Mouse (Mus musculus) embryonic facial prominence, embryonic 12.5 days (tissue): ENCODE data around the gene Gpc6. TPM values are rescaled to one million over a fixed set of nuclear protein-coding genes. Genes with fewer than 3 reads are reported as not detected.

ENCODE experiments used
- ATAC-seq: fragments of 200-750 bp; cut with Nextera tagmentation; 2 replicates; pipeline ENCODE4 v1.8.0; 2017; ENCODE audit not compliant: insufficient number of reproducible peaks, insufficient read depth, low FRiP score, low TSS enrichment
- H3K27ac ChIP-seq: fragments of 300-500 bp; sonication (generic); 2 replicates; pipeline ENCODE4 v1.5.1; 2016; ENCODE audit warnings: mild to moderate bottlenecking
- H3K27me3 ChIP-seq: fragments of 300-500 bp; sonication (generic); 2 replicates; pipeline ENCODE4 v1.6.1; 2016; ENCODE audit warnings: mild to moderate bottlenecking, moderate library complexity
- H3K36me3 ChIP-seq: fragments of 300-500 bp; sonication (generic); 2 replicates; pipeline ENCODE4 v1.6.1; 2016; ENCODE audit warnings: mild to moderate bottlenecking
- H3K4me1 ChIP-seq: fragments of 300-500 bp; sonication (generic); 2 replicates; pipeline ENCODE4 v1.6.1; 2016
- H3K4me2 ChIP-seq: fragments of 300-500 bp; sonication (generic); replicated peaks from 2 replicates; pipeline ENCODE4 v1.6.1; 2016; ENCODE audit warnings: mild to moderate bottlenecking, moderate library complexity
- H3K4me3 ChIP-seq: fragments of 300-500 bp; sonication (generic); 2 replicates; pipeline ENCODE4 v1.5.1; 2016; ENCODE audit warnings: mild to moderate bottlenecking
- H3K9ac ChIP-seq: fragments of 300-500 bp; sonication (generic); 2 replicates; pipeline ENCODE4 v1.6.1; 2016; ENCODE audit warnings: mild to moderate bottlenecking, moderate library complexity
- H3K9me3 ChIP-seq: fragments of 300-500 bp; sonication (generic); 2 replicates; pipeline ENCODE4 v1.6.1; 2016; ENCODE audit warnings: mild to moderate bottlenecking, moderate library complexity
- WGBS: fragments of 180-500 bp; shearing (Covaris S2); methylation state at CpG from one replicate; pipeline ENCODE4 v1.1.7; 2016; 5-methylcytosine and 5-hydroxymethylcytosine counted together
- polyA plus RNA-seq: library from polyadenylated mRNA; unstranded; fragments of >200 nt; fragmentation: Nextera tagmentation; extraction: Ambion mirVana; gene quantifications from 2 replicates; pipeline ENCODE4 v1.2.1, GENCODE M21; 2016

Gpc6 gene
- polyA plus RNA-seq, 1 experiment from 2014 or later = 76.9 TPM

DNA sequence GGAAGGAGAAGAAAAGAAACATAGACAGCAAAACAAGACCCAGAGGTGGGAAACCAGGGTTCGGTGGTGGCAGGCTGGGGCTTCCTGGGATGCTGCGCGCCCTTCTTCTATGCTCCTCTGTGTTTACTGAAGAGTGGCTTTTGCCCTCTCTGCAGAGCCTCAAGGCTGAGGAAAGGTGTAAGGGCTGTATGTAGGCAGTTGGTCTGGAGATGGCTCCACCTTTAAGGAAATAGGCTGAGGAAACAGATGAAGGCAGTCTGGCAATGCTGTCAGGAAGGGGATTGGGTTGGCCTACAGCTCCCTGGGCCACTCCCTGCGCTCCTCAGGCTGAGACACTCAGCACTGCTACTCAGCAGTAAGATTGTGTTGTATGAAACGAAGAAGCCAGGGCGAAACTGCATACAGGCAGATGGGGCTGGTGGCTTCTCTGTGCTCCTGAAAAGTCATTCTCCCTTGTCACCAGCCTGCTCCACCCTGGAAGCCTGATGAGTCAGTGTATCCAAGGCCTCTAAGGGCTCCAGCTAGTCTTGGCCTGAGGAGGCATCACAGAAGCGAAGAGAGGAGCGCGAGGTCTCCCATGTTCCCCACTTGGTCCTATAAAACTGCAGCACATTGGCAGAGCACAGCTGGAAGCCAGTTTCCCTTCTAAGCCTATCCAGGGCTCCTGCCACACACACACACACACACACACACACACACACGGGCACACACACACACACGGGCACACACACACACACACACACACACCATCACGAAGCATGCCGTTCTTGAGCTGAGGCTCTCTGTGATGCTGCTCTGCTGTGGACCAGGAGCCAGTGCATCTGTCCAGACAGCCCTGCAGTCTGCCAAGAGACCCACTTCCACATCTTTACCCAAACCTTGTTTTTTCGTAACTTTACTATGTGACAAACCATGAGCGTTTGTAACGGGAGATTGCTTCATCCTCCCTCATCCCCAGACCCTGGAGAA, 1006.0 kb downstream of the Gpc6 start:
- H3K9me3 ChIP-seq = no peaks in the 10 kb centered on the region
- peaks cover 18% of the 10 kb centered on the region for H3K4me1 ChIP-seq
- peak; percentile 52; the same call in 1 of the 2 replicates for ATAC-seq
- 56% methylated on average over 16 of the region's 16 CpGs for WGBS
- peak overlapping the region; percentile 83 for H3K27ac ChIP-seq
- no peak overlapping the region for H3K9ac ChIP-seq
- no peaks in the 10 kb centered on the region for H3K27me3 ChIP-seq
- no peak overlapping the region for H3K4me3 ChIP-seq
- peak overlapping the region; percentile 30 for H3K4me2 ChIP-seq
- H3K36me3 ChIP-seq = no peaks in the 10 kb centered on the region

DNA sequence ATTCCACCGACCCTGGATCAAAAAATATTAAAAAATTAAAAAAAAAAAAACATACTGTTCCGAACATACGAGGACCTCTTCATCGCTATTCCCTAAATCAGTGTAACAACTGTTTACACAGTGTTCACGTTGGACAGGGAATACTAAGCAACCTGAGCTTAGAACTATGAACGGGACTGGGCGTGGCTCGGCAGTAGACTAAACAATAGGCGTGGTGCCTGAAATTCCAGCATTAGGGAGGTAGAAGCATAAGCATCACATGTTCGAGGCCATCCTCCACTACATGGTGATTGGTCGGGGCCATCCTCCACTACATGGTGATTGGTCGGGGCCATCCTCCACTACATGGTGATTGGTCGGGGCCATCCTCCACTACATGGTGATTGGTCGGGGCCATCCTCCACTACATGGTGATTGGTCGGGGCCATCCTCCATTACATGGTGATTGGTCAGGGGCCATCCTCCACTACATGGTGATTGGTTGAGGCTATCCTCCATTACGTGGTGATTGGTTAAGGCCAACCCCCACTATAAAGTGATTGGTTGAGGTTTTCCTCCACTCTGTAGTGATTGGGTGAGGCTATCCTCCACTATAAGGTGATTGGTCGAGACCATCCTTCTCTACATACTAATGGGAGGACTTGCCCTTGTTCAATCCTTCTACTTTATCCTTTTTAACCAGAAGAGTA, 1007.2 kb downstream of the Gpc6 start:
- no peaks in the 10 kb centered on the region for H3K9me3 ChIP-seq
- no peak overlapping the region for H3K9ac ChIP-seq
- H3K4me3 ChIP-seq = no peak overlapping the region
- peaks cover 25% of the 10 kb centered on the region for H3K4me1 ChIP-seq
- no peak overlapping the region for H3K27ac ChIP-seq
- no peaks in the 10 kb centered on the region for H3K27me3 ChIP-seq
- WGBS = 93% methylated on average over 17 of the region's 17 CpGs
- ATAC-seq = no peak
- no peaks in the 10 kb centered on the region for H3K36me3 ChIP-seq
- H3K4me2 ChIP-seq = no peak overlapping the region

DNA sequence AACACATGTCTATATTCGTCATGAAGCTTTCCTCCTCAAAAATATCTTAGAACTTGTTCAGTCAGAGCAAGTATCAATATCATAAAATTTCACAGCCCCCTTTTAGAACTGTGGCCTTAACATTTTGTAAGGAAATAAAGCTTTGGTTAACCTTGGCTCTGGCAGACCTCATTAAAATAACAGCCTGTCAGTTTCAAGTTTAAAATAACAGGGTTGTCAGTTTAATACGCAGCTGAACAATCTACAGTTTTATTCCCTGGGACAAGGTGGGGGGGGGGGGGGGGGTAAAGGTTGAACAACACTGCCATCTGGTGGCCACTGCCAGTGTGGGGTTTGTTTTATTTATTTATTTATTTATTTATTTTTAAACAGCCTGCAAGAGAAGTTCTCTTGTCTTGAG, 1013.4 kb downstream of the Gpc6 start:
- no peaks in the 10 kb centered on the region for H3K36me3 ChIP-seq

DNA sequence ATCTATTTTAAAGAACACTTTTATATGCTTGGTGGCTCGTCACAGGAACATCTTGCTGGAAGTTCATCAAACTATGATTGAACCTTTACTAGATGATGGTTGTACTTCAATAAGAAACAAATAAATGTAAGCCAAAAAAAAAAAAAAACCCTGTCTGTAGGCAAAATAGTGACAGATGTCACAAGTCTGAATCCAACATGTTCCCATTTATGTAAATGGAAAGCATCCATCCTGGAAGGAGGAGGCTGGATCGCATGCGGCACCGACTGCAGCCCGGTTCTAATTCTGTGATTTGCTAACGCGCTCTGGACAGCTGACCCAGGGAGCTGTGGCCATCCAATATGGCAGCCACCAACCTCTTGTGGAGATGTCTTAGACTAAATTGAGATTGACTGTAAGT, 1014.4 kb downstream of the Gpc6 start:
- ATAC-seq = no peak
- Histone ChIP-seq H3K9me3 (no peaks in the 10 kb centered on the region), H3K27ac (no peak overlapping the region), H3K27me3 (no peaks in the 10 kb centered on the region), H3K4me2 (no peak overlapping the region), H3K36me3 (no peaks in the 10 kb centered on the region), H3K4me3 (no peak overlapping the region), H3K4me1 (peaks cover 21% of the 10 kb centered on the region), H3K9ac (no peak overlapping the region)
- WGBS = 62% methylated on average over 7 of the region's 7 CpGs

More for the DNA sequence above, 1013.4 kb downstream of the Gpc6 start:
- WGBS = 13% methylated on average over 2 of the region's 2 CpGs
- Histone ChIP-seq H3K27ac (no peak overlapping the region), H3K9me3 (no peaks in the 10 kb centered on the region), H3K4me1 (peaks cover 21% of the 10 kb centered on the region), H3K4me2 (no peak overlapping the region), H3K9ac (no peak overlapping the region), H3K4me3 (no peak overlapping the region), H3K27me3 (no peaks in the 10 kb centered on the region)
- no peak for ATAC-seq

DNA sequence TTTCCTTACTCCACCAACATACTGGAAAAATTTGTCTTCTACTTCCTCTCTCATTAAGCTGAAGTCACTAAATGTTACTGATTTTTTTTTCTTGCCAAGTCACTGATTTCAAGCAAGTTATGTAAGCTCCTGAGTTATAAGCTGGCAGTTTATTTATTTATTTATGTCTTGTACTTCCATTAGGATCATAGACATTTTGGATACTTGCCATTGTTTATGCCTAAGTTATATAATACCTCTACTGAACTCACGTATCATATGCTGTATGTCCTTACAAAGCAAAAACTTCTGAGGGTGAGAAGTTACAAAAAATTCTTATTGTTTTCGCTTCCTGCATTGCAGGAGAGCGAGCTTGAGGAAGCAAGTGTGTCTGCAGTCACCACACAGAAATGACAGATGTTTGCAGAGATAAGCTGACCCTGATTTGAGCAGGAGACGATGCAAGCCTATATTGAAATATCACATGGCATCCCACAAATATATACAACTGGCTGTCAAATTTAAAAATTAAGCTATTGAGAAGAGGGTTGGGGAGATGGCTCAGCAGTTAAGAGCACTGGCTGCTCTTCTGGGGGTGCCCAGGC, 1020.9 kb downstream of the Gpc6 start:
- 67% methylated on average over 4 of the region's 4 CpGs for WGBS
- H3K9me3 ChIP-seq = no peaks in the 10 kb centered on the region
- H3K27ac ChIP-seq = no peak overlapping the region
- no peak for ATAC-seq
- H3K4me1 ChIP-seq = peaks cover 7% of the 10 kb centered on the region; the same call in 1 of the 2 replicates
- no peaks in the 10 kb centered on the region for H3K27me3 ChIP-seq
- H3K9ac ChIP-seq = no peak overlapping the region
- H3K4me3 ChIP-seq = no peak overlapping the region
- no peak overlapping the region for H3K4me2 ChIP-seq
- no peaks in the 10 kb centered on the region for H3K36me3 ChIP-seq

DNA sequence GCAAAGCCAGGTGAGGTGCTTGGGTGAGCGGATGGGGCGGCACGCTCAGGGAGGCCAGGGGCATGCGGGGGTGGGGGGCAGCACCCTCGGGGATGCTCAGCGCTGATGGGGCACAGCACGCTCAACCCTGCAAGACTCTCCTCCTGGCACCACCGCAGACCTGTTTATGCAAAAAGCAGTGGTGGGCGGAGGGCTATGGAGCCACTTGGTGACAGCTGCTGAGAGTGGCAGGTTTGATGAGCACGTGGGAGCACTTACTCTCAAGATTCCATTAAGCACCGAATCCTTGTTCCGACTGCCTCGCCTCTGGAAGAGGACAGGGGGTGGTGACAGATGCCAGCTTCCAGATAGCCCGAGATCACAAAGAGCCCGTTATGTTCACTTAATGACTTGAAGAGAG, 1026.2 kb downstream of the Gpc6 start:
- H3K9me3 ChIP-seq = no peaks in the 10 kb centered on the region
- peaks cover 6% of the 10 kb centered on the region; the same call in 1 of the 2 replicates for H3K4me1 ChIP-seq
- no peak overlapping the region for H3K9ac ChIP-seq
- H3K4me2 ChIP-seq = no peak overlapping the region
- WGBS = 57% methylated on average over 15 of the region's 15 CpGs
- no peaks in the 10 kb centered on the region for H3K27me3 ChIP-seq
- H3K36me3 ChIP-seq = no peaks in the 10 kb centered on the region
- ATAC-seq = no peak
- H3K4me3 ChIP-seq = no peak overlapping the region
- H3K27ac ChIP-seq = no peak overlapping the region

DNA sequence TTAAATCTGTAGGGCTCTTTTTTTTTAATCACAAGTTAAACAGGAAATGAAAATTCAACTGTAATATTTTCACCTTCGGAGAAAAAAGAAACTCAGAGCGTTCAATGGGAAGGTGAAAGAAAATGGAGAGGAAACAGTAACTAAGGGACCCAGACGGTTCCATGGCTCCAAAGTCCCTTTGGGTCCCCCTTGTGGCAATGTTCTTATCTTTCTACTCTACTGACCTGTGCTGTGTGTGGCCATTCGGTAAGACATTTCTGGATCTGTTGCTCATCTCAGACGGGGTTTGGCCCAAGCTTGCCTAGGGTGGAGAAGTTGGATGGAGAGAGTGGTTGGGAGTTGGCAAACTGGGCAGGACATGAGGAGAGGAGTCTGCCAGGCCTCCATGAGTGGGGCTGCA, 1026.6 kb downstream of the Gpc6 start:
- no peak for ATAC-seq
- H3K4me2 ChIP-seq = no peak overlapping the region

DNA sequence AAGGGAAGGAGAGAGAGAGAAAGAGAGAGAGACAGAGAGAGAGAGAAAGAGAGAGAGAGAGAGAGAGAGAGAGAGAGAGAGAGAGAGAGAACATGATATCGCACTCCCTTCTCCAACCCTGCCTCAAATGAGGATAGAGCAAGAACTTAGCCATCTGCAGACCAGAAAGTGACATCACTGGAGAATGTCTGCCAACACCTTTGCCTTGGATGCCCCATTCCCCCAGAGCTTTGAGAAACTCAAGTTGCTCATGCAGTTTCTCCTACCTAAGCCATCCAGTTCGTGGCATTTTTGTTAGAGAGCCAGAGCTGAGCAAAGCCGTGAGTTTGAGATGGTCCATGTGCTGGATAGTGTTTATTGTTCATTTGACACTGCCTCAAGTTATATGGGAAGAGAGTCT, 1030.9 kb downstream of the Gpc6 start:
- H3K4me1 ChIP-seq = peaks cover 4% of the 10 kb centered on the region; the same call in 1 of the 2 replicates
- H3K4me3 ChIP-seq = no peak overlapping the region
- no peaks in the 10 kb centered on the region for H3K36me3 ChIP-seq
- H3K4me2 ChIP-seq = no peak overlapping the region
- ATAC-seq = no peak
- no peaks in the 10 kb centered on the region for H3K9me3 ChIP-seq
- 82% methylated on average over 3 of the region's 3 CpGs for WGBS
- no peaks in the 10 kb centered on the region for H3K27me3 ChIP-seq
- H3K9ac ChIP-seq = no peak overlapping the region
- no peak overlapping the region for H3K27ac ChIP-seq

More for the DNA sequence above, 1026.6 kb downstream of the Gpc6 start:
- Histone ChIP-seq H3K4me3 (no peak overlapping the region), H3K9ac (no peak overlapping the region), H3K4me1 (peaks cover 6% of the 10 kb centered on the region; the same call in 1 of the 2 replicates), H3K36me3 (no peaks in the 10 kb centered on the region), H3K9me3 (no peaks in the 10 kb centered on the region), H3K27me3 (no peaks in the 10 kb centered on the region), H3K27ac (no peak overlapping the region)
- WGBS = 58% methylated on average over 5 of the region's 5 CpGs

DNA sequence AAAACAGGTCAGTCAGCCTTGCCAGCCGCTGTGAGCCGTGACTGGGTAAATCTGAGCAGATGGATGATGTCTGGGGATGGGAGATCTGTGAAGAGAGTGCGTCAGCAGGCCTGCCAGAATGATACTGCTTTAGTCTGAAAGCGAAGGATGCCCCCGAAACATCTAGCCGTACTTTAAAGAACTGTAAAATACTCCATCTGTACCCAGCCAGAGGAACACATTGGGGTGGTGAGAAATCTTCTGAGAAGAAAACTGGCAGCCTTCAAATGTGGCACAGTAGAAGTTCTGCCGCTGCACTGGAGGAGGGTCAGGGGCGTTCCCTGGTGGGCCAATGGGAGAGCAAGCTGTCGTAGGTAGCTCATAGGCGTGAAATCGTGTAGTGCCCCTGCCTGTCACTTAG, 1033.3 kb downstream of the Gpc6 start:
- WGBS = 94% methylated on average over 11 of the region's 11 CpGs
- no peaks in the 10 kb centered on the region for H3K4me1 ChIP-seq
- no peaks in the 10 kb centered on the region for H3K36me3 ChIP-seq
- no peak overlapping the region for H3K4me2 ChIP-seq
- no peaks in the 10 kb centered on the region for H3K9me3 ChIP-seq
- no peak overlapping the region for H3K27ac ChIP-seq
- no peak overlapping the region for H3K4me3 ChIP-seq
- no peak for ATAC-seq
- H3K27me3 ChIP-seq = no peaks in the 10 kb centered on the region
- H3K9ac ChIP-seq = no peak overlapping the region

DNA sequence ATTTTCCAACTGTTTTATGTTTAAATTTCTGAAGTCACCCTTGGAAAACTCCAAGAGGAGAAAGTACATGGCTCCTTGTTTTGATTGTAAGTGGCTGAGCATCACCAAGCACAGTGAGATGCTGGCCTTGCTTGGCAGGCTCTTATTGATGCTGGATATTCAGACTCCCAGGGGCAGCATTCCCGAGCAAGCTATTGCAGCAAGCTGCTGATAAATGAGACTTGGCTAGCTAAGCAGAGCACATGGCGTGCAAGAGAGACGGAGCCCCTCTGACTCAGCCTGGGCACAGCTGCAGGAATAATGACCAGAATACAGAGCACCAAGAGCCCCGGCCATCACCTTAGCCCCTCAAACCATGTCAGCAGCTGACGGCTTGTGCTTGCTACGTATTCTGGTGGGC, 1036.2 kb downstream of the Gpc6 start:
- Histone ChIP-seq H3K4me1 (no peaks in the 10 kb centered on the region), H3K4me3 (no peak overlapping the region), H3K27me3 (no peaks in the 10 kb centered on the region), H3K9me3 (no peaks in the 10 kb centered on the region), H3K36me3 (no peaks in the 10 kb centered on the region), H3K4me2 (no peak overlapping the region), H3K9ac (no peak overlapping the region), H3K27ac (no peak overlapping the region)
- 69% methylated on average over 6 of the region's 6 CpGs for WGBS
- ATAC-seq = no peak

DNA sequence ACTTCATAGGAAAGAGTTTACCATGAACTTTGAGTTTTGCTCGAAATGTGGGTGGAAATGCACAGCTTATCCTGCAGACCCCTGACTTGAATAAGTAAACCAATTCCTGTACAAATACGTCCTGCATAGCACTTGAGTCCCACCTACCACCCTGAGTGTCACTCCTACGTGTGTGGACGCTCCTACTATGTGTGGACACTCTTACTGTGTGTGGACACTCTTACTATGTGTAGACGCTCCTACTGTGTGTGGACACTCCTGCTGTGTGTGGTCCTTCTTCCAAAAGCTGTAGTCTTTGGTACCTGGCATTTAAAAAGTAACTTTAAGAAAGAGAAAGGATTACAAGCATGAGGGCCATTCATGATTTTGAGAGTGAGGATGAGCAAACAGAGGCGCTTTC, 1036.7 kb downstream of the Gpc6 start:
- Histone ChIP-seq H3K9me3 (no peaks in the 10 kb centered on the region), H3K9ac (no peak overlapping the region), H3K36me3 (no peaks in the 10 kb centered on the region), H3K4me1 (no peaks in the 10 kb centered on the region), H3K4me3 (no peak overlapping the region), H3K27ac (no peak overlapping the region), H3K27me3 (no peaks in the 10 kb centered on the region), H3K4me2 (no peak overlapping the region)
- no peak for ATAC-seq
- 88% methylated on average over 6 of the region's 6 CpGs for WGBS
